Mouse (Mus musculus): ENCODE measurements at regions not wholly inside any gene's neighbourhood (a gene's known extent, or its start where the extent isn't known, plus 50 kb on each side); places are given as distances from the start of the nearest gene placed in this dataset.

DNA sequence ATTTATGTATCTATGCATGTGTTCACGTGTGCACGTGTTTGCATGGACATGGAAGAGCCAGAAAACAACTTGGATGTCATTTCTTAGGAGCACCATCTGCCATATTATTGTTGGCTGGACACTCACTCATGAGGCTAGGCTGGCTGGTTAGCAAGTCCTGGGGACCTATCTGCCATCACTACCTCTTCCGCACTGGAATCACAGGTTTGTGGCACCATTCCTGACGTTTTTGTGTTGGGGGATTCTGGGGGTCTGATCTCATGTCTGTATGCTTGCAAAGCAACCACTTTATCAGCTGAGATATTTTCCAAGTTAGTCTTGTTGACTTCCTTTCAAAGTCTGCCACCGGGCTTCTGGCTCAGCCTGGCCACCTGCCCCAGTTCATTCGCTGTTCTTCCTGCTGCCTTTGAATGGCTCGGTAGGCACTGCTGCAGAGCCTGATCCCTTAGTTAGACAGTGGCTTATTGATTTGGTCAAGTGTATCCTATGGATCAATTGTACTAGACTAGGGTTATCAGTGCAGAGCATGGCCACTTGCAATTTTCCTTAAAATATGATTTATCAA lies 262.4 kb downstream of the Foxo1 start:
- TF ChIP-seq CTCF (IDR thresholded peaks at IDR 0.05; ENCODE audit: insufficient read depth, low read length) (no peak), POLR2A (IDR thresholded peaks at IDR 0.05; ENCODE audit: borderline replicate concordance, extremely low read depth, low read depth, low read length) (no peak)
